In genomic region chr15:95667209-95667608, GRCm38 (mm10) we compare ENCODE assay signal across 13 mouse cellular contexts. TPM values are rescaled to one million over a fixed set of nuclear protein-coding genes. Genes with fewer than 3 reads are reported as not detected.
DNase-seq lines count a peak whose midpoint lies in the region; TF ChIP-seq lines count a peak whose summit lies in the region.
"Had no signal": no experiment of that assay in that cellular context is flagged by ENCODE, and none has a peak within 500 bp of the region (broad histone marks: within the 10 kb centered on the region; RNA-seq: fewer than 3 reads in every experiment).

No protein-coding gene starts in this region.

- no peaks in the 10 kb centered on the region for H3K4me1 ChIP-seq in kidney, adult 2 months (ENCODE audit: control insufficient read depth, insufficient read depth, low read length)
- H3K4me1 ChIP-seq: embryonic facial prominence, embryonic 15.5 days; heart, embryonic 15.5 days; lung, embryonic 15.5 days; neural tube, embryonic 13.5 days had no signal

- no peak for TF ChIP-seq CTCF in kidney, adult 2 months (conservative IDR thresholded peaks at IDR 0.05; ENCODE audit: insufficient read depth, insufficient read length, low read depth, low read length)

- TF ChIP-seq POLR2A in kidney, adult 2 months (IDR thresholded peaks at IDR 0.05; ENCODE audit: low read depth, low read length), result no peak

- peak; percentile 1 to 4 for DNase-seq in heart, adult 18-20 months
- no peak for DNase-seq in heart, adult 11 months
- DNase-seq in brain, embryonic 18.5 days (ENCODE audit: low read depth, low spot score), result peak; percentile 59
- peak; percentile 16 for DNase-seq in gastrocnemius, postnatal 10 days
- peak; percentile 48 for DNase-seq in left cerebral cortex, postnatal 4 days
- DNase-seq in kidney, adult 2 months, result no peak
- no peak for DNase-seq in urinary bladder, adult 18-20 months (ENCODE audit: low spot score in 2 of 2)
- no peak for DNase-seq in heart, postnatal 25 days (ENCODE audit: low spot score)
- DNase-seq: kidney, postnatal 4 days had no signal

- H3K4me3 ChIP-seq in kidney, adult 2 months (ENCODE audit: insufficient read depth, low read depth, low read length), result no peak overlapping the region
- H3K4me3 ChIP-seq: embryonic facial prominence, embryonic 15.5 days; heart, embryonic 15.5 days; lung, embryonic 15.5 days; neural tube, embryonic 13.5 days had no signal

- WGBS in kidney, adult 2 months, result 42% methylated on average over 8 of the region's 8 CpGs

- intact Hi-C loops in left cerebral cortex, postnatal 4 days (cut with DNase I), result no loop called here
- intact Hi-C loops in heart, postnatal 25 days (cut with DNase I), result no loop called here

- H3K27me3 ChIP-seq in kidney, adult 2 months (replicated peaks; ENCODE audit: control insufficient read depth, insufficient read depth, low read length), result no peaks in the 10 kb centered on the region
- H3K27me3 ChIP-seq: embryonic facial prominence, embryonic 15.5 days; heart, embryonic 15.5 days; lung, embryonic 15.5 days had no signal

- H3K36me3 ChIP-seq in kidney, adult 2 months (ENCODE audit: control insufficient read depth, insufficient read depth, low read length), result no peaks in the 10 kb centered on the region
- H3K36me3 ChIP-seq: embryonic facial prominence, embryonic 15.5 days; heart, embryonic 15.5 days; lung, embryonic 15.5 days; neural tube, embryonic 13.5 days had no signal

- no peak overlapping the region for H3K27ac ChIP-seq in kidney, adult 2 months (ENCODE audit: insufficient read depth, low read depth, low read length)
- H3K27ac ChIP-seq: embryonic facial prominence, embryonic 15.5 days; heart, embryonic 15.5 days; lung, embryonic 15.5 days; neural tube, embryonic 13.5 days had no signal

RNA-seq across cellular contexts. Expression of gene Dbx2, which starts 11.4 kb away (rescaled TPM):
- total RNA-seq in heart, adult 18-20 months (2021), result not detected
- under 1 TPM; 0.18 to 0.35 TPM for total RNA-seq in gastrocnemius, postnatal 10 days (2021)
- 1 to 10 TPM; 6.6 to 6.8 TPM for total RNA-seq in left cerebral cortex, postnatal 4 days (2021)
- polyA plus RNA-seq in kidney, adult 2 months (2012; rRNA removed), result not detected in 2 replicates
- total RNA-seq in heart, postnatal 25 days (2021), result not detected
- polyA plus RNA-seq: heart, embryonic 15.5 days; lung, embryonic 15.5 days had no signal

Comparison
In these comparisons a context has a peak if more than half of its experiments do, and no peak if none do; other contexts are left out.
1. DNase-seq: peak in heart, adult 18-20 months (2 of 2), brain, embryonic 18.5 days (single experiment), gastrocnemius, postnatal 10 days (single experiment) and left cerebral cortex, postnatal 4 days (single experiment); none in heart, adult 11 months (single experiment), kidney, adult 2 months (single experiment), urinary bladder, adult 18-20 months (0 of 2) and heart, postnatal 25 days (single experiment).
2. RNA of gene Dbx2, which starts 11.4 kb away (total RNA-seq): 6.6 to 6.8 TPM in left cerebral cortex, postnatal 4 days; 0.18 to 0.35 TPM in gastrocnemius, postnatal 10 days, not detected in heart, adult 18-20 months and not detected in heart, postnatal 25 days; every median in the first group is over 4 times any median in the second.